28 mouse cellular contexts compared by ENCODE assay signal in the genomic region with DNA sequence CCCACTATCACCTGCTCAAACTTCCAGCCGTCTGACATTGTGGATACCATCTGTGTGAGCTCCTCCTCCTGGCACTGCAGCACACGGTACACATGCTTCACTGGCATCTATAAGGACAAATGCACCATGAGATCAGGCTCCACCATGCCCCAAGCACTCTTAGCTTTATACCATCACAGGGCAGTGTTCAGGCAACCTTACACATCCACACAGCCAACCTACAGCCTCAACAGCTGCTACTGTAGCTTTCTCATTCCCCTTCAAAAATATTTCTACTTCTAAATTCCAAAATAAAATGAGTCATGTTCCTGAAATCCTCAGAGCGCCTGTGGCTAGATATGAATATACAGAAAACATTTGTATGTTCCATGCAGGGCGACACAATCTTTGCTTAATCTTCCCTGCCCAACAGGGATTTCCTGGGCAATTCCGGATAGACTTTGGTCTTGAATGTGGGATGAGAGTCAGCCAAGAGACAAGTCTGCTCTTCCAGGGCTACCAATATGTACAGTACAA. TPM values are rescaled to one million over a fixed set of nuclear protein-coding genes. Genes with fewer than 3 reads are reported as not detected.
DNase-seq lines count a peak whose midpoint lies in the region; TF ChIP-seq lines count a peak whose summit lies in the region.
"Had no signal": no experiment of that assay in that cellular context is flagged by ENCODE, and none has a peak within 500 bp of the region (broad histone marks: within the 10 kb centered on the region; RNA-seq: fewer than 3 reads in every experiment).

No protein-coding gene starts in this region.

- no peaks in the 10 kb centered on the region for H3K27me3 ChIP-seq in testis, adult 2 months (ENCODE audit: control insufficient read depth, insufficient read depth, low read length)
- H3K27me3 ChIP-seq in myocyte (ENCODE audit: control insufficient read depth, insufficient read depth, insufficient read length) = no peaks in the 10 kb centered on the region
- H3K27me3 ChIP-seq: embryonic facial prominence, embryonic 12.5 days; embryonic facial prominence, embryonic 15.5 days; forebrain, embryonic 12.5 days; forebrain, embryonic 15.5 days; heart, embryonic 12.5 days; heart, embryonic 15.5 days; hindbrain, embryonic 13.5 days; Patski had no signal

- no peak overlapping the region for H3K27ac ChIP-seq in testis, adult 2 months (ENCODE audit: control insufficient read depth, insufficient read depth, low read depth, low read length)
- H3K27ac ChIP-seq: embryonic facial prominence, embryonic 12.5 days; embryonic facial prominence, embryonic 15.5 days; forebrain, embryonic 12.5 days; forebrain, embryonic 15.5 days; heart, embryonic 15.5 days; hindbrain, embryonic 10.5 days; hindbrain, embryonic 13.5 days had no signal

- H3ac ChIP-seq in myocyte (ENCODE audit: control insufficient read depth, insufficient read length) = no peak overlapping the region

- no peak for DNase-seq in testis, postnatal 14 days (ENCODE audit: low spot score)
- DNase-seq in brain, adult 2 months (ENCODE audit: low read depth, low spot score) = peak; percentile 29
- no peak for DNase-seq in retina, embryonic 14.5 days (ENCODE audit: low spot score)
- no peak for DNase-seq in ovary, postnatal 36 days (ENCODE audit: low spot score)
- DNase-seq: adrenal gland, postnatal 10 days; adrenal gland, postnatal 36 days; cerebellum, adult 11 months; cerebellum, adult 9-11 months; cerebellum, postnatal 25 days; gastrocnemius, postnatal 25 days; heart, adult 18-20 months; heart, postnatal 10 days; heart, postnatal 36 days had no signal

- no peak overlapping the region for H3K4me2 ChIP-seq in myocyte (ENCODE audit: low read depth)
- H3K4me2 ChIP-seq: embryonic facial prominence, embryonic 12.5 days; embryonic facial prominence, embryonic 15.5 days; forebrain, embryonic 12.5 days; forebrain, embryonic 15.5 days; heart, embryonic 12.5 days; heart, embryonic 15.5 days; hindbrain, embryonic 13.5 days had no signal

- H3K36me3 ChIP-seq in testis, adult 2 months (ENCODE audit: control insufficient read depth, insufficient read depth, low read length) = peaks cover 14% of the 10 kb centered on the region
- peaks cover 36% of the 10 kb centered on the region for H3K36me3 ChIP-seq in myocyte (ENCODE audit: control insufficient read depth, insufficient read depth)

- H3K4me1 ChIP-seq in testis, adult 2 months (ENCODE audit: control insufficient read depth, insufficient read depth, low read length) = no peaks in the 10 kb centered on the region
- H3K4me1 ChIP-seq: embryonic facial prominence, embryonic 12.5 days; embryonic facial prominence, embryonic 15.5 days; forebrain, embryonic 12.5 days; forebrain, embryonic 15.5 days; hindbrain, embryonic 10.5 days; hindbrain, embryonic 13.5 days had no signal

- peaks cover under 1% of the 10 kb centered on the region for H3K79me2 ChIP-seq in myocyte (ENCODE audit: control insufficient read depth, insufficient read depth)

- H3K4me3 ChIP-seq in testis, adult 2 months (ENCODE audit: control insufficient read depth, low read depth, low read length) = peak overlapping the region; percentile 67
- H3K4me3 ChIP-seq in myocyte = no peak overlapping the region
- H3K4me3 ChIP-seq: embryonic facial prominence, embryonic 12.5 days; embryonic facial prominence, embryonic 15.5 days; erythroblast, embryonic 14.5 days; forebrain, embryonic 12.5 days; forebrain, embryonic 15.5 days; heart, embryonic 12.5 days; heart, embryonic 15.5 days; hindbrain, embryonic 10.5 days; hindbrain, embryonic 13.5 days had no signal

- no peak for TF ChIP-seq CTCF in testis, adult 2 months (IDR thresholded peaks at IDR 0.05; ENCODE audit: control insufficient read depth, insufficient read depth, insufficient replicate concordance, low read depth, low read length)

- TF ChIP-seq POLR2A in testis, adult 2 months (IDR thresholded peaks at IDR 0.05; ENCODE audit: control insufficient read depth, low read depth, low read length) = no peak
- no peak for TF ChIP-seq POLR2A in myocyte (IDR thresholded peaks at IDR 0.05; ENCODE audit: insufficient read length, low read depth)

TF ChIP-seq in myocyte, 11 proteins besides CTCF, POLR2A, EP300 and RAD21:
- TF ChIP-seq REST (IDR thresholded peaks at IDR 0.05; ENCODE audit: insufficient read depth, insufficient read length) = no peak
- TF ChIP-seq E2F4 (IDR thresholded peaks at IDR 0.05; ENCODE audit: insufficient read depth) = no peak
- TF ChIP-seq MYOD1 (IDR thresholded peaks at IDR 0.05; ENCODE audit: control insufficient read depth in 1 of 3, insufficient read length in 2 of 3, low read depth in 2 of 3) = peak; percentile 4 to 72 (median 30)
- TF ChIP-seq USF1 (IDR thresholded peaks at IDR 0.05; ENCODE audit: low read depth) = no peak
- peak in 2 of 3 experiments; percentile 47 to 57 for TF ChIP-seq MYOG (IDR thresholded peaks at IDR 0.05; ENCODE audit: control insufficient read depth in 1 of 3, insufficient read depth in 1 of 3, insufficient read length in 2 of 3, low read depth in 2 of 3)
- TF ChIP-seq CEBPB (IDR thresholded peaks at IDR 0.05; ENCODE audit: insufficient read depth, poor library complexity, severe bottlenecking) = no peak
- peak; percentile 22 for TF ChIP-seq TCF12 (IDR thresholded peaks at IDR 0.05; ENCODE audit: insufficient read depth, poor library complexity, severe bottlenecking)
- TF ChIP-seq TCF3 (IDR thresholded peaks at IDR 0.05; ENCODE audit: insufficient read length, low read depth) = no peak
- no peak for TF ChIP-seq SRF (IDR thresholded peaks at IDR 0.05; ENCODE audit: control insufficient read depth, insufficient read length, low read depth)
- no peak for TF ChIP-seq POLR2AphosphoS2 (IDR thresholded peaks at IDR 0.05; ENCODE audit: insufficient read length, low read depth)
- no peak for TF ChIP-seq MAX (IDR thresholded peaks at IDR 0.05; ENCODE audit: low read depth)

RNA-seq across cellular contexts. Expression of a gene that starts 15.5 kb away (rescaled TPM):
- polyA plus RNA-seq in testis, adult 2 months (2012; rRNA removed) = 11.5 and 11.9 TPM in 2 replicates
- 41.5 TPM for polyA plus RNA-seq in myocyte (2012; fragmentation: generic; extraction: Trizol)

RNA-seq across cellular contexts. Expression of a gene that starts 19.8 kb away (rescaled TPM):
- polyA plus RNA-seq in testis, adult 2 months (2012; rRNA removed) = not detected in 2 replicates
- 0.14 TPM for polyA plus RNA-seq in myocyte (2012; fragmentation: generic; extraction: Trizol)
- polyA plus RNA-seq: cerebellum, adult 2 months; erythroblast, embryonic 14.5 days; frontal cortex, adult 2 months; heart, embryonic 15.5 days had no signal

RNA-seq across cellular contexts. Expression of a gene that starts 59.9 kb away (rescaled TPM):
- polyA plus RNA-seq in testis, adult 2 months (2012; rRNA removed) = not detected in 2 replicates
- 0.04 TPM for polyA plus RNA-seq in myocyte (2012; fragmentation: generic; extraction: Trizol)
- polyA plus RNA-seq: cerebellum, adult 2 months; forebrain, embryonic 15.5 days; hindbrain, embryonic 13.5 days; hindbrain, embryonic 16.5 days had no signal
